Mouse (Mus musculus) hematopoietic stem cell, adult 5-6 weeks (primary cell): ENCODE measurements around the gene Hrh3. TPM values are rescaled to one million over a fixed set of nuclear protein-coding genes. Genes with fewer than 3 reads are reported as not detected.

ENCODE experiments used
- ATAC-seq, 2 experiments: fragments of 125-278 bp in 1 of 2; replicated peaks in 1 of 2; 2 replicates each; pipeline ENCODE4 v1.8.0; 2016 to 2017; ENCODE audit warnings: inconsistent platforms in 2 of 2, mild to moderate bottlenecking in 2 of 2, moderate number of reproducible peaks in 2 of 2, low read depth in 1 of 2, moderate TSS enrichment in 1 of 2; ENCODE audit not compliant: low FRiP score in 2 of 2, poor library complexity in 2 of 2, severe bottlenecking in 2 of 2, insufficient read depth in 1 of 2, low TSS enrichment in 1 of 2
- total RNA-seq: library from RNA; stranded (forward); fragments of 172-1452, 232-1000 nt; gene quantifications from 2 replicates; pipeline ENCODE4 v1.2.3, GENCODE M21; 2017

The Hrh3 gene
- total RNA-seq, 1 experiment from 2014 or later = not detected

- no peak for ATAC-seq
Observed at GRCm38 (mm10) chr2:180083063-180083462, 21.2 kb downstream of the Hrh3 start.

- ATAC-seq = no peak
Observed at GRCm38 (mm10) chr2:180080680-180081079, 23.6 kb downstream of the Hrh3 start.

GRCm38 (mm10) chr2:180077622-180078021 is 26.7 kb downstream of the Hrh3 start:
- ATAC-seq = no peak

- no peak for ATAC-seq
Observed at GRCm38 (mm10) chr2:180072886-180073285, 31.4 kb downstream of the Hrh3 start.

GRCm38 (mm10) chr2:180071671-180072070 is 32.6 kb downstream of the Hrh3 start:
- ATAC-seq = no peak

- peak; percentile 94 to 96 for ATAC-seq
Observed at GRCm38 (mm10) chr2:180070481-180071453, 33.5 kb downstream of the Hrh3 start, which contains the start of gene Mtg2. Gene Mtg2, plus strand, starts transcription at chr2:180070588.

- ATAC-seq = peak; percentile 9 to 57; a peak in 3 of 4 replicates
Observed at GRCm38 (mm10) chr2:180069770-180070480, 34.4 kb downstream of the Hrh3 start.

GRCm38 (mm10) chr2:180063338-180064131 is 40.8 kb downstream of the Hrh3 start:
- ATAC-seq = no peak

GRCm38 (mm10) chr2:180053001-180053400 is 51.3 kb downstream of the Hrh3 start:
- no peak for ATAC-seq

- no peak for ATAC-seq
Observed at GRCm38 (mm10) chr2:180051986-180052733, 52.1 kb downstream of the Hrh3 start.

- peak; percentile 78 to 84 for ATAC-seq
Observed at GRCm38 (mm10) chr2:180050986-180051385, 53.3 kb downstream of the Hrh3 start.

Other genes with a start within 250 kb of the Hrh3 start
- gene Taf4, start 127.8 kb downstream of the Hrh3 start, total RNA-seq = 20.1 and 20.9 TPM in 2 replicates
- gene Lsm14b, start 79.5 kb downstream of the Hrh3 start, total RNA-seq = 40.8 and 47.7 TPM in 2 replicates
- gene Psma7, start 62.1 kb downstream of the Hrh3 start, total RNA-seq = 301 and 338 TPM in 2 replicates
- gene Ss18l1, start 62.0 kb downstream of the Hrh3 start, total RNA-seq = 3.6 and 4.4 TPM in 2 replicates
- 17.3 and 22.5 TPM in 2 replicates for gene Mtg2, start 33.9 kb downstream of the Hrh3 start, total RNA-seq
- 35.1 and 36.2 TPM in 2 replicates for gene Osbpl2, start 14.8 kb upstream of the Hrh3 start, total RNA-seq
- 35.0 and 45.6 TPM in 2 replicates for gene Adrm1, start 67.0 kb upstream of the Hrh3 start, total RNA-seq
- gene Lama5, start 121.4 kb upstream of the Hrh3 start, total RNA-seq = 0.20 and 1.9 TPM in 2 replicates
- gene Rps21, start 152.9 kb upstream of the Hrh3 start, total RNA-seq = 2,895 and 4,157 TPM in 2 replicates
- gene Cables2, start 169.0 kb upstream of the Hrh3 start, total RNA-seq = 9.8 and 16.8 TPM in 2 replicates
- gene Rbbp8nl, start 185.4 kb upstream of the Hrh3 start, total RNA-seq = not detected in 2 replicates
- gene Gata5, start 230.2 kb upstream of the Hrh3 start, total RNA-seq = not detected in 2 replicates